Mouse (Mus musculus) stomach, postnatal 0 days (tissue): ENCODE data around the gene Farp2.

Experiments used
- CTCF ChIP-seq: IDR thresholded peaks from 2 replicates; pipeline ENCODE4 v1.5.1; 2016; ENCODE audit warnings: antibody characterized with exemption, low read depth, mild to moderate bottlenecking, moderate library complexity
- EP300 ChIP-seq: optimal IDR thresholded peaks from 2 replicates; pipeline ENCODE3; 2016; ENCODE audit warnings: antibody characterized with exemption

DNA sequence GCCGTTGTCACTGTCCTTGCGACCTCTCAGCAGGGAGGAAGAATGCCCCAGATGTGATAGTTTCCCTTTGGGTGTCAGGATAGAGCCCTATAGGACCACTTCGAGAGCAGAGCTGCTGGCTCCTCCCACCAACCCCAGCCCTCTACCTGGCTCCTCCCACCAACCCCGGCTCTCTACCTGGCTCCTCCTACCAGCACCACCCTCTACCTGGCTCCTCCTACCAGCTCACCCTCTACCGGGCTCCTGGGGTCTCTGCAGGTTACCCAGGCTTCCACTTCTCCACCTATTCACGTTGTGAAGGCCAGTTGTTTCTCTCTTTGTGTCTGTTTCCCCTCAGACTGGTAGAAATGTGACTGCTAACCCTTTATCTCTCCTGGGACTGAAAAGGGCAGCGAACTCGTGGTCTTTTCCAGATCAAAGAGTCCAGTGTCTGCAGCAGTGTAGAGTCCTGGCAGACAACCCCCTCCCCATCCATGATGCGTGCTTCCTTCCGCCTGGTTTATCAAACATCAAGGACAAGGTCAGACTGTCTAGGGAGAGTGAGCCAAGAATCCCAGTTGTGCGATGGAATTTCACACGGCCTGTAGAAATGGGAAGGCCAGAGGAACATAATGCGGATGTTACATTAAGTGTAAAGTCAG, 156.0 kb downstream of the Farp2 start:
- no peak for TF ChIP-seq CTCF
- TF ChIP-seq EP300, result no peak
